Mouse (Mus musculus): ENCODE data around the gene Cdyl. TPM values are rescaled to one million over a fixed set of nuclear protein-coding genes. Genes with fewer than 3 reads are reported as not detected.

Cdyl gene
- polyA plus RNA-seq, 1 experiment from 2014 or later, result 12.0 TPM

DNA sequence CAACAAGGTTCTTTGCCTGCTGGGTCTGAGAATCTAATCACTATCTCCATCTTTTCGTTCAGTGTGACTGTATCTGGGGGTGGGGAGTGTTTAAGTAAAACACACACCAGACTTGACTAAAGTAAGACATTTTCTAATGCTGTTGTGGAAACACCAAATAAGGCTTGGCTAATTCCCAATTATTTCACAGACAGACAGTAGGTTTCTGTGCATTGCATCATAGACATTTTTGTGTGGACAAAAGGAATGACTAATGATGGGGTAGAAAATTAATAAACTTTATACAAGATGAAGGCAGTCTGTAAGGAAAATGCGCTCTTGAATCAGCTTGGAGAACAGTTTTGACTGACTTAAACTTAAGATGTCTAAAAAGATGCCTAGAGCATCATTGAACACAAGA is 100.7 kb downstream of the Cdyl start:
- Histone ChIP-seq H3K4me2 (replicated peaks; ENCODE audit: low read depth, low read length) (no peak overlapping the region), H3K4me1 (replicated peaks; ENCODE audit: control insufficient read depth, insufficient read depth, low read length) (no peaks in the 10 kb centered on the region), H3K4me3 (ENCODE audit: low read depth, low read length) (no peak overlapping the region), H3K36me3 (ENCODE audit: control insufficient read depth, insufficient read depth, low read length) (no peaks in the 10 kb centered on the region), H3K27me3 (ENCODE audit: control insufficient read depth, insufficient read depth, low read length) (no peaks in the 10 kb centered on the region), H3K9me3 (ENCODE audit: control insufficient read depth, low read length) (no peaks in the 10 kb centered on the region), H3K9ac (ENCODE audit: low read depth, low read length) (no peak overlapping the region), H3K27ac (ENCODE audit: low read depth, low read length) (no peak overlapping the region)
- ATAC-seq (ENCODE audit: low FRiP score) (no peak), DNase-seq (ENCODE audit: low spot score) (no peak)
- WGBS, result 92% methylated on average over 2 of the region's 2 CpGs

DNA sequence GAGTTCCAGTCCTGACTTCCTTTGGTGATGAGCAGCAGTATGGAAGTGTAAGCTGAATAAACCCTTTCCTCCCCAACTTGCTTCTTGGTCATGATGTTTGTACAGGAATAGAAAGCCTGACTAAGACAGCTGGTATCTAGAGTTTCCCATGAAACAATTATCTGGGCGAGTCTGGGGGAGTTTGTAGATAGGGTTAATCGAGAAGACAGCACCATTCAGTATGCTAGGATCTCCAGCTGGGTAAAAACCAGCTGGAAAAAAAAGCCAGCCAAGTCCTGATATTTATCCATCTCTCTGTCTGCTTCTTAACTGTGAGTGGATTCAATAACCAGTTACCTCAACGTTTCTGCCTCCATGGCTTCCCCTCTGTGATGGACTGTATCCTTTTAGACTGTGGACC is 104.9 kb downstream of the Cdyl start:
- Histone ChIP-seq H3K9ac (ENCODE audit: low read depth, low read length) (no peak overlapping the region), H3K36me3 (ENCODE audit: control insufficient read depth, insufficient read depth, low read length) (no peaks in the 10 kb centered on the region), H3K27me3 (ENCODE audit: control insufficient read depth, insufficient read depth, low read length) (no peaks in the 10 kb centered on the region), H3K4me3 (ENCODE audit: low read depth, low read length) (no peak overlapping the region), H3K9me3 (ENCODE audit: control insufficient read depth, low read length) (no peaks in the 10 kb centered on the region), H3K4me2 (replicated peaks; ENCODE audit: low read depth, low read length) (no peak overlapping the region), H3K27ac (ENCODE audit: low read depth, low read length) (no peak overlapping the region), H3K4me1 (replicated peaks; ENCODE audit: control insufficient read depth, insufficient read depth, low read length) (no peaks in the 10 kb centered on the region)
- 74% methylated on average over 3 of the region's 3 CpGs for WGBS
- ATAC-seq (ENCODE audit: low FRiP score), result no peak
- no peak for DNase-seq (ENCODE audit: low spot score)

DNA sequence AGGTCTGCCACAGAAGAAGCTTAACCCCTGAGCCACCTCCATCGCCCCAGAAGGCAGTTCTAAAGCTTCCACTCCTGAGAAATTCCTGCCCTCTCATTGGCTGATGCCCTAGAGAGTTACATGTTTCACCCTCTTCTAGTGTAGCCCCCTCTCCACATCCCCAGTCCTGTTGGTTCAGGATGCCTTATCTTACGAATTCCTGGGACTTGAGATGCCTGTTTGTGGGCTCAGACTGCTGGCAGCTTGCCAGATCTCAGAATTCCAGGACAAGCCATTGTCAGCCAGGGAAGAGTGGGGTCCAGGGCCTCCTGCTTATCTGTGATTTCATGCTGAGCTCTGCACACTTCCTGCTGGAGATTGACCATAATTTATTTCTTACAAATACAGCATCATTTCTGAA is 106.2 kb downstream of the Cdyl start:
- Histone ChIP-seq H3K9me3 (ENCODE audit: control insufficient read depth, low read length) (no peaks in the 10 kb centered on the region), H3K4me1 (replicated peaks; ENCODE audit: control insufficient read depth, insufficient read depth, low read length) (no peaks in the 10 kb centered on the region), H3K4me2 (replicated peaks; ENCODE audit: low read depth, low read length) (no peak overlapping the region), H3K36me3 (ENCODE audit: control insufficient read depth, insufficient read depth, low read length) (no peaks in the 10 kb centered on the region), H3K4me3 (ENCODE audit: low read depth, low read length) (no peak overlapping the region), H3K27me3 (ENCODE audit: control insufficient read depth, insufficient read depth, low read length) (no peaks in the 10 kb centered on the region), H3K27ac (ENCODE audit: low read depth, low read length) (no peak overlapping the region), H3K9ac (ENCODE audit: low read depth, low read length) (no peak overlapping the region)
- ATAC-seq (ENCODE audit: low FRiP score), result no peak
- 41% methylated on average over 2 of the region's 2 CpGs for WGBS
- DNase-seq (ENCODE audit: low spot score), result peak; percentile 29

DNA sequence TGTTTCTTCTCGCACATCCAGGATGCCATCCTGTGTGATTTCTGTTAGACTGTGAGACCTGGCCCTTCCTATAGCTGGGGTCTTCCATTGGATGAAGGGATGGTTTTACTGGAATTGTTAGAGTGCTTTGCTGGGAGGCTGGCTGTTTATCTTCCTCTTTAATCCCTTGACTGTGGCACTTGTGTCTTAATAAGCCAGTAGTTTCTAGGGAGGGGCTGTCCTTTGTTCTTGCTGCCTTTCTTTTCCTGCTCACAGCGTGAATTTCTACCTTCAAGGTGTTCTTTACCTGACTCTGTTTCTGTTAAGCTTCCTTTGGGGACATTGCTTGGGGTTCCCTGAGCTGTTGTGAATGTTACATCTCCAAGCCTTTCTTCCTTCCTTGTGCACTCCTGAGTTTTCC is 110.0 kb downstream of the Cdyl start:
- Histone ChIP-seq H3K27me3 (ENCODE audit: control insufficient read depth, insufficient read depth, low read length) (no peaks in the 10 kb centered on the region), H3K27ac (ENCODE audit: low read depth, low read length) (no peak overlapping the region), H3K36me3 (ENCODE audit: control insufficient read depth, insufficient read depth, low read length) (no peaks in the 10 kb centered on the region), H3K9me3 (ENCODE audit: control insufficient read depth, low read length) (no peaks in the 10 kb centered on the region), H3K4me2 (replicated peaks; ENCODE audit: low read depth, low read length) (no peak overlapping the region), H3K4me3 (ENCODE audit: low read depth, low read length) (no peak overlapping the region), H3K4me1 (replicated peaks; ENCODE audit: control insufficient read depth, insufficient read depth, low read length) (no peaks in the 10 kb centered on the region), H3K9ac (ENCODE audit: low read depth, low read length) (no peak overlapping the region)
- ATAC-seq (ENCODE audit: low FRiP score) (no peak), DNase-seq (ENCODE audit: low spot score) (no peak)
- WGBS, result 53% methylated on average over 2 of the region's 2 CpGs

DNA sequence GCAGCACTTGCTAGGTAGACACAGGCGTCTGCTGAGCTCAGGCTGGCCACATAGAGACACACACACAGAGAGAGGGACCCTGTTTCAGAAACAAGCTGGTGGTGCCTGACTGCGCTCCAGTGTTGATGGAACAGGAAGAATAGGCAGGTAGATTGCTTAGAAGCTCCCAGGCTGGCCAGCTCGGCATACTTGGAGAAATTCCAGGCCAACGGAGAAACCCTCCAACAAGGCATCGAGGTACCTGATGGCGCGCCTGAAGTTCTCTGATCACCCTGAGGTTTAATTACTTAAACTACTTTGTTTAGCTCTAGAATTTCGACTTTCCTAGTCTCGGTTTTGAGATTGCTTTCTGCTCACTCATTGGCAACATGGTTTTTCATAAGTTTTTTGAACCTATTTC is 110.8 kb downstream of the Cdyl start:
- Histone ChIP-seq H3K4me2 (replicated peaks; ENCODE audit: low read depth, low read length) (no peak overlapping the region), H3K9me3 (ENCODE audit: control insufficient read depth, low read length) (no peaks in the 10 kb centered on the region), H3K27me3 (ENCODE audit: control insufficient read depth, insufficient read depth, low read length) (no peaks in the 10 kb centered on the region), H3K9ac (ENCODE audit: low read depth, low read length) (no peak overlapping the region), H3K4me1 (replicated peaks; ENCODE audit: control insufficient read depth, insufficient read depth, low read length) (no peaks in the 10 kb centered on the region), H3K36me3 (ENCODE audit: control insufficient read depth, insufficient read depth, low read length) (no peaks in the 10 kb centered on the region), H3K27ac (ENCODE audit: low read depth, low read length) (no peak overlapping the region), H3K4me3 (ENCODE audit: low read depth, low read length) (no peak overlapping the region)
- DNase-seq (ENCODE audit: low spot score) (no peak), ATAC-seq (ENCODE audit: low FRiP score) (no peak)
- 88% methylated on average over 9 of the region's 9 CpGs for WGBS

DNA sequence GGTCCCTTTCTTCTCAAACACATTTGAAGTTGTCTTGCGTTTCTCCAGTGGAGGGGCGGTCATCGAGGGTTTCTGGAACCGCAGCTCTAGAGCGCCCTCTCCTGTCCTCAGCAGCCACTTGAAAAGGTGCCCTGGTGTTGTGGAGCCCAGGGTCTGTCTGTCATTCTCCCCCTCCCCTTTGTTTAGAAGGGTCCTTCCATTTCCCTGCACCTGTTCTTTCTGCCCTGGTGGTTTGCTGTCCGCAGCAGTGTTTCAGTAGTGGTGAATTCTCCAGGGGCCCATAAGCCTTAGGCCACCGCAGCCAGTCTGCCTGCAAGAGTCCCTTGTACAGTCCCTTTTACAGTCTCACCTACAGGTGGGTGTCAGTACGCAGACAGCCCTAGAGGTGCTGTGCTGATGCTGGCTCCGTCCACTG is 112.3 kb downstream of the Cdyl start:
- no peak overlapping the region for H3K9ac ChIP-seq (ENCODE audit: low read depth, low read length)
- DNase-seq (ENCODE audit: low spot score), result peak; percentile 46
- H3K9me3 ChIP-seq (ENCODE audit: control insufficient read depth, low read length), result no peaks in the 10 kb centered on the region
- H3K27me3 ChIP-seq (ENCODE audit: control insufficient read depth, insufficient read depth, low read length), result no peaks in the 10 kb centered on the region
- H3K4me1 ChIP-seq (replicated peaks; ENCODE audit: control insufficient read depth, insufficient read depth, low read length), result no peaks in the 10 kb centered on the region
- H3K36me3 ChIP-seq (ENCODE audit: control insufficient read depth, insufficient read depth, low read length), result no peaks in the 10 kb centered on the region
- H3K4me3 ChIP-seq (ENCODE audit: low read depth, low read length), result no peak overlapping the region
- H3K27ac ChIP-seq (ENCODE audit: low read depth, low read length), result no peak overlapping the region
- ATAC-seq (ENCODE audit: low FRiP score), result peak; percentile 47
- H3K4me2 ChIP-seq (replicated peaks; ENCODE audit: low read depth, low read length), result no peak overlapping the region
- 69% methylated on average over 9 of the region's 9 CpGs for WGBS

DNA sequence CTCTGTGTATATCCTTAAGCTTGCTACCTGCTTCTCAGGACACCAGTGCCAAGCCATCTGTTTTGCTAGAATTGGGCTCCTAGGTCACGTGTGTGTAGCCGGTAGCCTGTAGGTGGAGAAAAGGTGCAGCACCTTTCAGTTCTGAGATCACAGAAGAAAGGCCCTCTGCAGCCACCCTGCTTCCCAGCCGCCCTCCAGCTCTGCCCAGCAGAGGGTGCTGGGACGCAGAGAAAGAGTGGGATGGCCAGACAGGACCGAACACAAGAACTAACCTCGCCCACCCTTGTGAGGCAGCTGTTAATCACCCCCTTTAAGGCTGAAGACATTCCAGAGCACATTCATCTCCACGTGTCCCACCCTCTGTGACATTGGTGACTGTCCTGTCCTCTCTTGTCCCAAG is 114.1 kb downstream of the Cdyl start:
- 55% methylated on average over 7 of the region's 7 CpGs for WGBS
- DNase-seq (ENCODE audit: low spot score), result no peak

DNA sequence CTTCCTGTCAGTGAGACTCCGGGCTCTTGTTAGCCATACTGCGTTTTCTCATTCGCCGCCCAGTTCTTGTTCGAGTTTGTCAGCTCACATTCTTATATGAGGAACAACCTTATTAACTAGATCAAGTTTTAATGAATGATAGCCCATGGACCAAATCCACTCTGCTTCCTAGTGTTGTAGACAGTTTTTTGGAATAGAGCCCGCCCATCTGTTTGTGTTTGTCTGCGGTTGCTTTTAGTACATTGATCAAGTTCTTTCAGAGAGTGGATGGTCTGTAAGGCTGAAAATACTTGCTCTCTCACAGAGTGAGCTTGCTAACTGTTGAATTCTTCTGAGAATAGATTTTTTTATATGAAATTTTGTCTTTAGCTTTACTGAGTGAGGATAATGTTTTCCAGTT is 116.5 kb downstream of the Cdyl start:
- no peaks in the 10 kb centered on the region for H3K27me3 ChIP-seq (ENCODE audit: control insufficient read depth, insufficient read depth, low read length)
- no peak overlapping the region for H3K27ac ChIP-seq (ENCODE audit: low read depth, low read length)
- DNase-seq (ENCODE audit: low spot score) (no peak), ATAC-seq (ENCODE audit: low FRiP score) (no peak)
- H3K4me1 ChIP-seq (replicated peaks; ENCODE audit: control insufficient read depth, insufficient read depth, low read length), result no peaks in the 10 kb centered on the region
- no peak overlapping the region for H3K4me2 ChIP-seq (replicated peaks; ENCODE audit: low read depth, low read length)
- H3K9ac ChIP-seq (ENCODE audit: low read depth, low read length), result no peak overlapping the region
- H3K9me3 ChIP-seq (ENCODE audit: control insufficient read depth, low read length), result no peaks in the 10 kb centered on the region
- no peaks in the 10 kb centered on the region for H3K36me3 ChIP-seq (ENCODE audit: control insufficient read depth, insufficient read depth, low read length)
- 97% methylated on average over 7 of the region's 7 CpGs for WGBS
- no peak overlapping the region for H3K4me3 ChIP-seq (ENCODE audit: low read depth, low read length)

More for the DNA sequence above, 114.1 kb downstream of the Cdyl start:
- Histone ChIP-seq H3K4me1 (replicated peaks; ENCODE audit: control insufficient read depth, insufficient read depth, low read length) (no peaks in the 10 kb centered on the region), H3K27me3 (ENCODE audit: control insufficient read depth, insufficient read depth, low read length) (no peaks in the 10 kb centered on the region), H3K9me3 (ENCODE audit: control insufficient read depth, low read length) (no peaks in the 10 kb centered on the region), H3K27ac (ENCODE audit: low read depth, low read length) (no peak overlapping the region), H3K4me3 (ENCODE audit: low read depth, low read length) (no peak overlapping the region), H3K36me3 (ENCODE audit: control insufficient read depth, insufficient read depth, low read length) (no peaks in the 10 kb centered on the region), H3K9ac (ENCODE audit: low read depth, low read length) (no peak overlapping the region), H3K4me2 (replicated peaks; ENCODE audit: low read depth, low read length) (no peak overlapping the region)
- ATAC-seq (ENCODE audit: low FRiP score), result no peak

DNA sequence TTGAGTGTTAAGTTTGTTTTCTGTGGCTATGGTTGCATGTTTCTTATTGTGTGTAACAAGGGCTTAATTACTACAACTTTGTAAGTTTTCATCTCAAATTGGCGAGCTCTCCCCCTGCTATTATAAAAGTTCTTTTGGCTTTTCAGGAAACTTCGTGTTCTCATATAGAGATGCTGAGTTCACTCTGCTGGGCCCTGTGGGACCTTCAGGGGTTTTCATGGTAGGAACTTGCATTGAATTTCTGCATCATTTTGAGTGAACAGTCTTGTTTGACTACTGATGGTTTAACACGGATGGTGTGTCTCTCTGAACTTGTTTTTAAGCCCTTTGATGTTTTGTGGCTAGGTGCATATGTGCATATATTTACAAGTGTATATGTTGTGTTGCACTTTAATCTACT is 121.1 kb downstream of the Cdyl start:
- H3K9ac ChIP-seq (ENCODE audit: low read depth, low read length), result no peak overlapping the region
- no peak for ATAC-seq (ENCODE audit: low FRiP score)
- no peaks in the 10 kb centered on the region for H3K27me3 ChIP-seq (ENCODE audit: control insufficient read depth, insufficient read depth, low read length)
- H3K9me3 ChIP-seq (ENCODE audit: control insufficient read depth, low read length), result no peaks in the 10 kb centered on the region
- 79% methylated on average over 3 of the region's 3 CpGs for whole genome bisulfite sequencing
- DNase-seq (ENCODE audit: low spot score), result no peak
- no peak overlapping the region for H3K4me2 ChIP-seq (replicated peaks; ENCODE audit: low read depth, low read length)
- H3K4me3 ChIP-seq (ENCODE audit: low read depth, low read length), result no peak overlapping the region
- H3K4me1 ChIP-seq (replicated peaks; ENCODE audit: control insufficient read depth, insufficient read depth, low read length), result no peaks in the 10 kb centered on the region
- H3K36me3 ChIP-seq (ENCODE audit: control insufficient read depth, insufficient read depth, low read length), result no peaks in the 10 kb centered on the region
- H3K27ac ChIP-seq (ENCODE audit: low read depth, low read length), result no peak overlapping the region

Data from hindbrain, embryonic 11.5 days (tissue).